Mouse (Mus musculus) hindbrain, embryonic 10.5 days (tissue): ENCODE measurements around the gene Alg14. TPM values are rescaled to one million over a fixed set of nuclear protein-coding genes. Genes with fewer than 3 reads are reported as not detected.

Experiments used
- DNase-seq: peaks from one replicate; pipeline ENCODE4 v3.0.0-alpha.2; 2017; ENCODE audit warnings: low spot score
- H3K27ac ChIP-seq: fragments of 300-500 bp; sonication (generic); 2 replicates; pipeline ENCODE4 v1.5.1; 2016; ENCODE audit warnings: mild to moderate bottlenecking, moderate library complexity
- H3K27me3 ChIP-seq: fragments of 300-500 bp; sonication (generic); 2 replicates; pipeline ENCODE4 v1.6.1; 2016; ENCODE audit warnings: mild to moderate bottlenecking; ENCODE audit not compliant: poor library complexity, insufficient read depth, severe bottlenecking
- H3K36me3 ChIP-seq: fragments of 300-500 bp; sonication (generic); 2 replicates; pipeline ENCODE4 v1.6.1; 2016; ENCODE audit warnings: mild to moderate bottlenecking, moderate library complexity
- H3K4me1 ChIP-seq: fragments of 300-500 bp; sonication (generic); replicated peaks from 2 replicates; pipeline ENCODE4 v1.6.1; 2016; ENCODE audit warnings: mild to moderate bottlenecking
- H3K4me3 ChIP-seq: fragments of 300-500 bp; sonication (generic); 2 replicates; pipeline ENCODE4 v1.5.1; 2016; ENCODE audit warnings: mild to moderate bottlenecking, moderate library complexity
- H3K9me3 ChIP-seq: fragments of 300-500 bp; sonication (generic); 2 replicates; pipeline ENCODE4 v1.6.1; 2016; ENCODE audit warnings: mild to moderate bottlenecking, moderate library complexity
- WGBS: fragments of 180-500 bp; shearing (Covaris S2); methylation state at CpG from one replicate; pipeline ENCODE4 v1.1.7; 2016; 5-methylcytosine and 5-hydroxymethylcytosine counted together
- polyA plus RNA-seq: library from polyadenylated mRNA; unstranded; fragments of >200 nt; fragmentation: Nextera tagmentation; extraction: Ambion mirVana; gene quantifications from 2 replicates; pipeline ENCODE4 v1.2.1, GENCODE M21; 2016

Gene Alg14
- polyA plus RNA-seq, 1 experiment from 2014 or later = 41.5 TPM

DNA sequence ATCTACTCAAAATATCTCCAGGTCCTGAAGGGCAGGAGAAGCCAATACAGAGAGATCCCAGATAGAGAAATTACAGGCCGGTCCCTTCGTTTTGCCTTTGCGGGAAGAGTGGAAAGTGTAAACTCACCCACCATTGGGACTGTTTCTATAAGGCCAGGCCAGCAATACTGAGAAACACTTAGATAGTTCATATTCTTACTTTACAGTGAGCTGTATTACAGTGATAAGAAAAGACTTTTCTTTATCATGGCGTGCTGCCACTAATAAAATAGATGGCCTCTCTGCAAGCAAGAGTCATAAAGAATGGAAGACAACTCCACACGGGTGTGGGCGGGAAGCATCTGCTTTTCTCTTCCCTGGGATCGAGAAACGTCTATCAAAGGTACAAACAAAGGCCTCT, 97.8 kb downstream of the Alg14 start:
- no peak for DNase-seq
- Histone ChIP-seq H3K4me3 (no peak overlapping the region), H3K27ac (peak overlapping the region; percentile 80), H3K36me3 (no peaks in the 10 kb centered on the region), H3K27me3 (no peaks in the 10 kb centered on the region), H3K9me3 (no peaks in the 10 kb centered on the region), H3K4me1 (peaks cover 30% of the 10 kb centered on the region)
- WGBS = 80% methylated on average over 8 of the region's 8 CpGs

DNA sequence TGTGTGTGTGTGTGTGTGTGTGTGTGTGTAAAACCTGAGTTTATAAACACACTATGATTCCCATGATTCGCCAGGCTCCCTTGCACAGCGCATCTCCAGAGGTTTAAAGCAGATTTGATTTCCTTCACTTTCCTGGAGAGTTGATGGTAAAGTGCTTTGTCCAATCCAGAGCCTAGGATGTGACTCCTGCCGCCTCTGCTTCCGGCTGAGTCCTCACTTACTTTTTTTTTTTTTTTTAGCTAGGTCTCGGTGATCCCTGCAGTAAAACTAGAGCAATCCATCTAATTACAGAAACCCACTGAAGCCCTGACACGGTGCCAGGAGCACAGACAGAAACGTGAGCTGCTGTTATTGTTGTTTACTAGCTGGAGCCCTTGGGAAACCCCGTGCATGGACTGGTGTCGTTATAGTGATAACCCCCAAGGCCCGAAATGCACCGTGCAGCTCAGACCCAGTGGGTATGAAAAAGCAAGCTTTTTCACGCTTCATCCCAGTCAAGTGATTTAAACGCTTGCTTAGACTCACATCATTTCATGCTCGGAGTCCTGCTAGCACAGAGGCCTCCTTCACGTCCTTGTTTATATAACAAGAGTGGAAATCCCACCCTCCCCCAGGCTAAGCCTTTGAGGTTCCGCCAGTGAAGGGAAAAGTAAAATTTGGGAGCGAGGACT, 98.4 kb downstream of the Alg14 start:
- H3K4me1 ChIP-seq = peaks cover 30% of the 10 kb centered on the region
- no peaks in the 10 kb centered on the region for H3K36me3 ChIP-seq
- DNase-seq = peak; percentile 67
- peak overlapping the region; percentile 30 for H3K4me3 ChIP-seq
- H3K27ac ChIP-seq = peak overlapping the region; percentile 80
- no peaks in the 10 kb centered on the region for H3K27me3 ChIP-seq
- 19% methylated on average over 17 of the region's 17 CpGs for WGBS
- H3K9me3 ChIP-seq = no peaks in the 10 kb centered on the region

DNA sequence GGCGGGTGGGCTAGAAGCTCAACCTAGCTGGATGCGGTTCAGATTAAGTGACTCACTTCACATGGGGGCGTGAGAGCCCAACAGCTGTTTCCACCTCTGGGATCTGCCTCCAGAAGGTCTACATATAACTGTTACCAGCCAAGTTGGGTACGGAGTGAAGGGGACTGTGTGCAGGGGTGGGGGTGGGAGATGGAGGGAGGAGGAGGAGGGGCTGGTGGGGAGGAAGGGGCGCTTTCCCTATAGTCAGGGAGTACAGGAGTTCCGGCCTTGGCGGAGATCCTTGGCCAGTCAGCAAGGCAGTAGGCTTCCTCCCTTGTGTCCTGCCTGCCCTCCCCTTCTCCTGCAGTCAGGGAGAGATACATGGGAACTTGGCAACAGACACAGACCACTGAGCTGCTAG, 99.2 kb downstream of the Alg14 start:
- Histone ChIP-seq H3K27ac (peak overlapping the region; percentile 80), H3K27me3 (no peaks in the 10 kb centered on the region), H3K4me1 (peaks cover 32% of the 10 kb centered on the region), H3K9me3 (no peaks in the 10 kb centered on the region), H3K4me3 (peak overlapping the region; percentile 30; the same call in 1 of the 2 replicates), H3K36me3 (no peaks in the 10 kb centered on the region)
- peak; percentile 37 for DNase-seq
- whole genome bisulfite sequencing = 41% methylated on average over 7 of the region's 7 CpGs

DNA sequence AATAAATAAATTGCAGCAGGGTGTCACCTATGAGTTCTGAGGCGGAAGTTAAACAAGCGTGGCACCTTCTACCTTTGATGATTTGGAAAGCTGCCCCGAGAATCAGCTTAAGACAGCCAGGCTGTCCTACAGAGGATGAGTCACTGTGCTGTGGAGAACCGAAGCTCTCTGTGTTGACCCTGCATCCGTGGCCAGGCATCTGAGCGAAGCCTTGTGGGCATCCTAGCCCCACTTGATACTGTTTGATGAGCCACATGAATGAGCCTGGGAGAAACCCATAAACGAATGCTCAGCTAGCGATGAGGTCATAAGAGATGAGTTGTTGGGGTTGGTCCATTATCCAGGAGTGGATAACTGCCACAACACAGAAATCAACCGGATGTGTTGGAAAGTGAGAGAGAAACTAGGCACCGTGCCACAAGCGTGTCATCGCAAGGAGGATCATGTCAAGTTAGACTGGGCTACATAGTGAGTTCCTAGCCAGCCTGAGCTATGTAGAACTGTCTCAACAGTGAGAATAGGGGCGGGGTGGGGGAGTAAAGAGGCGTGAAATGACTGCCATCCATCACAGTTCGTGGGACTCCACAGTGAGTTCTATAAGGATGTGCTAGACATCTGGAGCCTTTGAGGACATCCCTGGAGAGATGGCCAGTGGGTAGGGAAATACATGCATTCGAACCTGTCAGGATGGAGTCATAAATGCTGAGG, 104.2 kb downstream of the Alg14 start:
- DNase-seq = no peak
- no peaks in the 10 kb centered on the region for H3K36me3 ChIP-seq
- H3K4me1 ChIP-seq = peaks cover 21% of the 10 kb centered on the region
- H3K27ac ChIP-seq = no peak overlapping the region
- no peak overlapping the region for H3K4me3 ChIP-seq
- H3K27me3 ChIP-seq = no peaks in the 10 kb centered on the region
- 83% methylated on average over 16 of the region's 16 CpGs for WGBS
- no peaks in the 10 kb centered on the region for H3K9me3 ChIP-seq

DNA sequence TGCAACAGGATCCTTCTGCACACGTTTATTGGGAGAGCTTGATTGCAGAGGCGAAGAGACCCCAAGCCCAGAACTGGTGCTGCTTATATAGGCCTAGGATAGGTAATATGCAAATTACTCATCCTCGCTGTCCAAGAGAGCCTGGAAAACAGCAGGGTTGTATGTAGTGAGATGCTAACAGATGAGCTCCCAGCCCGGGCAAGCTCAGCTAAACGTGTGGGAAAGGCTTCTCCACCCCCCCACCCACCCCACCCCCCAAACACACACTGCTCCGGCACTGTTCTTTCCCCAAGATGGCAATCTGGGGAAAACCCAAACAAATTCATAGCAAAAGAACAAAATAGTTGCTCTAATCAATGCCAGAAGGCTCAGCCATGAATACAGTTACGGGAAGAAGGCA, 105.0 kb downstream of the Alg14 start:
- no peak overlapping the region for H3K4me3 ChIP-seq
- no peaks in the 10 kb centered on the region for H3K9me3 ChIP-seq
- no peak for DNase-seq
- no peaks in the 10 kb centered on the region for H3K36me3 ChIP-seq
- H3K4me1 ChIP-seq = peaks cover 15% of the 10 kb centered on the region
- H3K27ac ChIP-seq = no peak overlapping the region
- H3K27me3 ChIP-seq = no peaks in the 10 kb centered on the region
- WGBS = 79% methylated on average over 7 of the region's 7 CpGs

DNA sequence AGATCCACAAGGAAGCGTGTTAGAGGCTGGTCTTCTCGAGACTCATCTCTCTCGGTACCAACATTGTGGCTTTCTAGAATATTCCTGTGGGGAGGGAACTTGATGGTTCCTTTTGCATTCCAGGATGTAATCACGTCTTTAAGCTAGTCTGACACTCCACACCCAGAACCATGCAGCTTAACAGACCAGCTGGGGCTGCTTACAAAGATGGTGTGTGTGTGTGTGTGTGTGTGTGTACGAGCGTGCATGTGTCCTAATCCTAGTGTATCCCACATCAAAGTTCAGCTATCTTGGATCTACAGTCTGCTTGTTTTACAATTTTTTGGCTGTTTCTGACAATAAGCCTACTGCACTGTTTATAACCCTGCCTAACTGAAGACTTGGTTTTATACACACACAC, 105.4 kb downstream of the Alg14 start:
- H3K36me3 ChIP-seq = no peaks in the 10 kb centered on the region
- no peaks in the 10 kb centered on the region for H3K27me3 ChIP-seq
- no peaks in the 10 kb centered on the region for H3K9me3 ChIP-seq
- DNase-seq = no peak
- H3K27ac ChIP-seq = no peak overlapping the region
- H3K4me1 ChIP-seq = peaks cover 11% of the 10 kb centered on the region
- no peak overlapping the region for H3K4me3 ChIP-seq
- 82% methylated on average over 6 of the region's 6 CpGs for WGBS

DNA sequence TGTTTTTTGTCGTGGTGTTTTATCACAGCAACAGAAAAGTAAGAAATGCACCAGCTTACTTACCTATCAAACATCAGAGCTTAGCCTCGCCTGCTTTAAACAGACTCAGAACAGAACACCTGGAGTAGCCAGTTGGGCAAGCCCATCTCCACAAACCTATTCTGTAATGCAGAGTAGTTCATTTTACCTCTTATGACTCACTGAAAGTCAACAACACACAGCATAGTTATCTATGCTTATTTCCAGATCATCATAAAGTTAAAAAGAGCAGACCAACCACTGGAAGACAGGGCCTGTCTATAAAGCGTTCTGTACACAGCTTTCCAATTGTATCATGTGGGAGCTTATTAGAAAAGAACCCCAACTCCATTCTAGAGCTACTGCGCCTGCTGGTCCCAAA, 109.8 kb downstream of the Alg14 start:
- Histone ChIP-seq H3K9me3 (no peaks in the 10 kb centered on the region), H3K27ac (no peak overlapping the region), H3K36me3 (no peaks in the 10 kb centered on the region), H3K4me1 (peaks cover 3% of the 10 kb centered on the region; the same call in 1 of the 2 replicates), H3K27me3 (no peaks in the 10 kb centered on the region), H3K4me3 (no peak overlapping the region)
- no peak for DNase-seq
- 81% methylated on average over 4 of the region's 4 CpGs for WGBS

DNA sequence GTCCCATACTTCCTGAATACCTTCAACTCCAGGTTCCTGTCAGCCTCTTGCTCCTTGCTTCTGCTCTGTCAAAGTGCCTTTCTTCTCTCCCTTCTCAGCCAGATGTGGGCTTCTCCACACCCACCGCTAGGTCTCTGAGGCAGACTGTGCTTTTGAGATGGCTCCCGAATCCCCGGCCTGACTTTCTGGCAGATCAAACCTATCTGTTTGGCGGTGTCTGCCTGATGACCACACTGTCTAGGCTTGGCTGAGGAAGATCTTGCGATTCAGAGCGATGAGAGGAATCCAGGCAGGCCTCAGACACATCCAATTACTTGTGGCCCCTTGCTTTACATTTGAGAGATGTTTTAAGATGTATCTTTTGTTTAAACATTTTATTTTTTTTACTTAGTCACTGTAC, 110.5 kb downstream of the Alg14 start:
- no peaks in the 10 kb centered on the region for H3K27me3 ChIP-seq
- WGBS = 88% methylated on average over 6 of the region's 6 CpGs
- H3K36me3 ChIP-seq = no peaks in the 10 kb centered on the region

DNA sequence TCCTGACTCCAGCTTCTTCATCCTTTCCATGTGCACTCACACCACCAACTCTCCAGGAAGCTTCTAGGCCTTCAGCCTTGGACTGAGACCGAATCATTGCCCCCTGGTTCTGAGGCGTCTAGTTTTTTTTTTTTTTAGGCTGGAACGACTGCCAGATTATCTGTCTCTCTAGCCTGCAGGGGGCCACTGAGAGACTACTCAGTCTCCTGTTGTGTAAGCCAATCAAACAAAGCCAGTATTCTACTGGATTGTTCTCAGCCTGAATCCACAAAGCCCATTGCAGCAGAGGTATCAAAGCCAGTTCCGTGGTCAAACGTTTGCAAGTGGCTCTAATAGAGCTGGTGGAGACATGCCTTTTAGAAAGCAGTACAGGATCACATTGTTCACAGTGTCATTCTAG, 111.9 kb downstream of the Alg14 start:
- no peak overlapping the region for H3K27ac ChIP-seq
- DNase-seq = no peak
- H3K4me1 ChIP-seq = peaks cover 3% of the 10 kb centered on the region; the same call in 1 of the 2 replicates
- WGBS = 30% methylated on average over 5 of the region's 5 CpGs
- no peaks in the 10 kb centered on the region for H3K9me3 ChIP-seq
- no peaks in the 10 kb centered on the region for H3K36me3 ChIP-seq
- H3K4me3 ChIP-seq = no peak overlapping the region
- H3K27me3 ChIP-seq = no peaks in the 10 kb centered on the region

More for the DNA sequence above, 110.5 kb downstream of the Alg14 start:
- no peak for DNase-seq
- Histone ChIP-seq H3K9me3 (no peaks in the 10 kb centered on the region), H3K4me3 (no peak overlapping the region), H3K4me1 (peaks cover 3% of the 10 kb centered on the region; the same call in 1 of the 2 replicates), H3K27ac (no peak overlapping the region)

DNA sequence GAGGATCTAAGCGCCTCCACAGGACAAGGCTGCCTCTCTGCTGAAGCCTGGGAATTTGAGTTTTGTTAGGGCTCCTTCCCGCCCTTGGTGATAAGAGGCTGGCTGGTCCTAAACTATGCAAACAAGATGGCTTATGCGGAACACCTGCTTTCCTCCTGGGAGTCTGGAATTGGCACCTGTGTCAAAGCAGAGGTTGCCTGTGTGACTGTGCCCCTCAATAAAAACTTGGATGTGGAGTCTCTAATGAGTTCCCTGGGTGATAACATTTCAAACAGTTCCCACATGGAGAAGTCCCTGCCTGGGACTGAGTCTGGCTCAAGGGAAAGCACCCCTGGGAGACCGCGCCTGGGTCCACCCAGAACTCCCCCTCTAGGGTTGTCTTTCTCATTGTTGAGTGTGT, 113.5 kb downstream of the Alg14 start:
- H3K27ac ChIP-seq = no peak overlapping the region
- 89% methylated on average over 5 of the region's 5 CpGs for WGBS
- H3K36me3 ChIP-seq = no peaks in the 10 kb centered on the region

DNA sequence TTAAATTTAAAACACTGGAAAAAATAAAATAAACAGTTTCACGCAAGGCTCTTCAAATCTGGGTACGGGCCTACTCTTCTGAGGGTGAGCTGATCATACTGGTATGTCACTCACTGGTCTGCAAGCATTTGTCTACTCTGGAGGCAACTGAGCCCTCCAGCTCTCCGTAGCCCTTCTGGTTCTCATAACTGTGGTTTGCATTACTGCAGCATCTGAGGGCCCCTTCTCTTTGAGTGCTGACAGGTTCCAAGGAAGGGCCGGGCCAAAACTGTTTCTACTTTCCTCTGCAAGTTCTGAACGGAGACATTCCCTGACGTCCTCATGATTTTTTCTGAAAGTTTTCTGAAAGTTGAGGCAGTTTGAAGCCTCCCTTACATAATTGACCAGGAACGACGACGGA, 115.8 kb downstream of the Alg14 start:
- Histone ChIP-seq H3K4me1 (peaks cover 3% of the 10 kb centered on the region; the same call in 1 of the 2 replicates), H3K27me3 (no peaks in the 10 kb centered on the region), H3K27ac (no peak overlapping the region), H3K9me3 (no peaks in the 10 kb centered on the region), H3K4me3 (no peak overlapping the region), H3K36me3 (no peaks in the 10 kb centered on the region)
- 78% methylated on average over 9 of the region's 9 CpGs for WGBS
- no peak for DNase-seq

More for the DNA sequence above, 113.5 kb downstream of the Alg14 start:
- H3K4me3 ChIP-seq = no peak overlapping the region
- no peaks in the 10 kb centered on the region for H3K9me3 ChIP-seq
- H3K27me3 ChIP-seq = no peaks in the 10 kb centered on the region
- DNase-seq = no peak
- peaks cover 3% of the 10 kb centered on the region; the same call in 1 of the 2 replicates for H3K4me1 ChIP-seq

DNA sequence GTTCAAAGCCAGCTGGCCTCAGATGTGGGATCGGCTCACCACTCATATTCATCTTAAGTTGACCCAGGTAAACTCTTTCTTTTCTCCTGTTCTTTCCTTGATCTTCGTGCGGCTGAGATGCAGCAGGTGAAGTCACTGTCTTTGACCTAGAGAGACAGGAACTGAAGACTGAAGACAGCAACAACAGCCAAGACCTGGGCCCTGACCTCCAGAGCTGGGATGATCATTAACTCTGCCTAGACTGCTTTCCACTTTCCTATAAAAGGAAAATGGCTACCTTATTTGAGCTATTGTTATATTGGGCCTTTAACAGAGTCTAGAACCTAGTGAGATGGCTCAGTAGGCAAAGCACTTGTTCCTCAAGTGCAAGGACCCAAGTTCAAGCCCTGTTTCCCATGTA, 116.8 kb downstream of the Alg14 start:
- DNase-seq = no peak
- Histone ChIP-seq H3K36me3 (no peaks in the 10 kb centered on the region), H3K9me3 (no peaks in the 10 kb centered on the region), H3K4me3 (no peak overlapping the region), H3K4me1 (peaks cover 3% of the 10 kb centered on the region; the same call in 1 of the 2 replicates), H3K27ac (no peak overlapping the region), H3K27me3 (no peaks in the 10 kb centered on the region)
- 90% methylated on average over 3 of the region's 3 CpGs for WGBS

DNA sequence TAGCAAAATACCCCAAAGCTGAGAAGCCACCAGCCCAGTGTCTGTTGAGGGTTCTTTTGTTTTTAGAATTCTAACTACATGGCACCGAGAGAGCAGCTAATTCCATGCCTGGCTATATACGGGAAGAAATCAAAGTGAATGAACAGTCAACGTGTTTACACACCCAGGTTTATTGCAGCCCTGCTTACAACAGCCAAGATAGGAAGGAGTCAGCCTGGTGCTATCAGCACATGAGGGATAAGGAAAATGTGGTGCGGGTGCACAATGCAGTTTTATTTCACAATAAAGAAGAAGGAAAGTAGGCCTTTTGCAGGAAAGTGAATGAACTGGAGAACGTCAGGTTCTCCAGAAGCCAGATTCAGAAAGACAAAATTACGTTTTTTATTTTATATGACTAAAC, 119.9 kb downstream of the Alg14 start:
- H3K27ac ChIP-seq = no peak overlapping the region

More for the DNA sequence above, 119.9 kb downstream of the Alg14 start:
- no peaks in the 10 kb centered on the region for H3K36me3 ChIP-seq
- H3K4me1 ChIP-seq = no peaks in the 10 kb centered on the region
- H3K4me3 ChIP-seq = no peak overlapping the region
- no peak for DNase-seq
- H3K9me3 ChIP-seq = no peaks in the 10 kb centered on the region
- WGBS = 86% methylated on average over 6 of the region's 6 CpGs
- no peaks in the 10 kb centered on the region for H3K27me3 ChIP-seq
